Mouse (Mus musculus) bone marrow macrophage, adult 2 months (primary cell): ENCODE data around the gene Tanc1.

Experiments
- CTCF ChIP-seq: IDR thresholded peaks from 2 replicates; pipeline ENCODE4 v1.5.1; 2012; ENCODE audit warnings: low read depth, mild to moderate bottlenecking, low read length, moderate library complexity
- POLR2A ChIP-seq: IDR thresholded peaks from 2 replicates; pipeline ENCODE4 v1.6.1; 2012; ENCODE audit warnings: mild to moderate bottlenecking, low read depth, low read length, borderline replicate concordance

DNA sequence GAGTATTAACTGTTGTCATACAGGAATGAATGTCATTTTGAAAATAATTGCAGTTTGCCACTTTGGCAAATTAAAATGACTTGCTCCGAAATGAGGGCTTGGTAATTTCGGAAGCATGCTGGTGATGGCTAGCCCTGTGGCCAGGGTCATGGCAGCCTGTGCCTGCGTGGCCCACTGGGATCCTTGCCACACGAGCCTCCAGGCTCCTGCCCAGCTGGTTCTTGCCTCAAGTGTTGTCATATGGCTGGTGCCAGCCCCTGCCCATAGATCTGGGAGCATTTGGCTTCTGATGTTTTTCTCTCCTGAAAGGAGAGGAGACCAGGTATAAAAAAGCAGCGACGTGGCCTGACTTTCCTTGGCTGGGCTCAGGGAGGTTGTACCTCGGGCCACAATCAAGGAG lies 198.2 kb downstream of the Tanc1 start:
- TF ChIP-seq CTCF, result no peak
- TF ChIP-seq POLR2A, result no peak
